Mouse (Mus musculus): ENCODE results near the gene Mroh8.

Mroh8 gene

GRCm38 (mm10) chr2:157279416-157279800, at the start of gene Mroh8:
Mroh8 (minus strand) TSS chr2:157279549.
- DNase-seq (ENCODE audit: low spot score), result no peak

- DNase-seq (ENCODE audit: low spot score), result no peak
Observed at GRCm38 (mm10) chr2:157328570-157328969, 49.2 kb upstream of the Mroh8 start.

GRCm38 (mm10) chr2:157328106-157328505, 48.8 kb upstream of the Mroh8 start:
- DNase-seq (ENCODE audit: low spot score), result no peak

GRCm38 (mm10) chr2:157325238-157325637, 45.9 kb upstream of the Mroh8 start:
- no peak for DNase-seq (ENCODE audit: low spot score)

DNA sequence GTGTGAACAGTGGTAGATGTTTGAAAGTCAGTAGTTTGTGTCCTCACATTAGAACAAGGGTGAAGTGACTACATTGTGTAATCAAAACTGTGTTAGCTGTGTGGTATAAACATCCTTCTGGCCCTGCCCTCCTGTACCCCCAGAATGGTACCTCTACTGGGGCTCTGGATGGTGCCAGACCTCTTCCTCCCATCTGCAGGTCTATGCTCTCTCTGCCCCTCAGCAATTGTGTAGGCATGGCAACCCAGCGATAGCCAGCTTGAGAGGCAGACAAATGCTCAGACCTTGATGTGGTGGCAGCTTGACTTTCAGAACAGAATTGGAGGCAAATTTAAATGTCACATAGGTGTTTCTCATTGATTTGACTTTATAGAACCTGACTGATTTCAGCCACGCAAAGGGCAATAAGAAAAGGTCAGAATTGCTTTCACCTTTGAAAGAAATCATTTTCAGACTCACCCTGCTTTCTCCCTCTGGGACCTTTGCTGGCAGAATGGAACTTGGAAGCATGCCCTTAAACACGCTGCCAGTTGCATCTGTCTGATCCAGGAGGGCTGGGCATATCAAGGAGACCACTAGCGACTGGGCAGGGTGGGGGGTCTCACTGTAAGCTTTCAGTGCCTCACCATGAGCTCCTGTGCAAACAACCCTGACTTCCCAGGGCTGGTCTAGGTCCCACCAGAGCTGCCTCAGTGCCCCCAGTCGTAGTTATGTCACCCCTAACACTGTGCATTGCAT, 42.8 kb upstream of the Mroh8 start:
- DNase-seq (ENCODE audit: low spot score), result no peak

- no peak for DNase-seq (ENCODE audit: low spot score)
Observed at GRCm38 (mm10) chr2:157320886-157321285, 41.5 kb upstream of the Mroh8 start.

- no peak for DNase-seq (ENCODE audit: low spot score)
Observed at GRCm38 (mm10) chr2:157320135-157320534, 40.8 kb upstream of the Mroh8 start.

GRCm38 (mm10) chr2:157317220-157317619, 37.9 kb upstream of the Mroh8 start:
- no peak for DNase-seq (ENCODE audit: low spot score)

DNA sequence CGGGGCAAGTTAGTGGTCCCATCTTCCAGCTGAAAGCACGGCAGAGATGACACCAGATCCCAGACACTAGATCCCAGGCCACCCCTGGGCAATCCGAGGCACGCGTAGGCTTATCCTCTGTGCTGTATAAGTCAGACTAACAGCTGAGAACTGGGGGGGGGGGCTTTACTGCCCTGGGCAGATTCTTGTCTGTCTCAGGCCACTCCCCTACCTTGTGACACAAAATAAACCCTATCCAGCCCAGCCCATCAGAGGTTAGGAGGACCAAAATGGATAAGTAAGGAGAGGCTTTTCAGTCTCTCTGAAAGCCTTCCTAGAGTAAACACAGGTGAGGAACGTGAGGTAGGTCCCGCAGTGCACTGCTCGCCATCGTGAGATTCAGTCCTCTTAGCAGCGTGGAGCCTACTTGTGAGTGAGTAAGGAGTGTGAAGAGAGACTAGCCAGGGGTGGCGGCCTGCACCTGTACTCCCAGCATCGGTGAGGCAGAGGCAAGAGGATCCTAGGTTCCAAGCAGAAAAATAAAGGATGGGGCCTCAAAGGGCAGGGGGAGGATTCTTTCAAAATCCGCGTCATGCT, 37.1 kb upstream of the Mroh8 start:
- no peak for DNase-seq (ENCODE audit: low spot score)

GRCm38 (mm10) chr2:157315486-157315885, 36.1 kb upstream of the Mroh8 start:
- DNase-seq (ENCODE audit: low spot score), result no peak

DNA sequence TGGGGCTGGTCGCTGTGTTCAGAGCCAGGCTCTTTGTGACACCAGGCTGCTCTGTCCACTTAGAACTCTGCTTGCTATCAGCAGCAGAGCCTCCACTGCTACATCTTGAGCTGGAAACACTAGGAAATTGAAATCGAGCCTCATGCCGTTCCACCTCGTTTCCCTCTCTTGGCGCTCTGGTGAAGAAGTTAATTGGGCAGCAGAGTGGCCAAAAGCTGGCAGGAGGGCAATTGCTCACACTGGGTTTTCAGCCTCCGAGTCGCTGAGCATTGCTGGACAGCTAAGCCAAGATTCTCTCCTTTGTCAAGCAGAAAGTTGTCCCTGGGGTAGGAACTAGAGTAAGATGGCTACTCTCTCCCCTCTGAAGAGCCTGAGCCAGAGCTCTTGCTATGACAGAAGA, 35.0 kb upstream of the Mroh8 start:
- no peak for DNase-seq (ENCODE audit: low spot score)

DNA sequence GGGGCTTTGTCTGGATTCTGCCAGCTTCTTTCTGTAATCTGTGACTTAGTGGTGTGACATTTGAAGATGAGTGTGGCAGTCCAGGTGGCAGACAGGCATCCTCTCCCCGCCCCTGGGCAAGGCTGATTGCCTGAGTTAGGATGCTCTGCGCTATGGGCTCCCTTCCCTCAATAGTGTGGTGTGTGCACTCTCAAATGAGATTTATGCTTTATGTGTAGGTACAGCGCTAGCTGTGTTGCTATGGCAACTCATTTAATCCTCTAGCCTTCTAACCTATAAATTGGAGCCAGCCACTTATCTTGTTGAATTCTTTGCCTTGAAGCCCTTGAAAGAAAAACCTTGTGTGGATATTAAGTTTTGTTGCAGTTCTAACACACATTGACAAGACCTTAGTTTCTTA, 34.4 kb upstream of the Mroh8 start:
- no peak for DNase-seq (ENCODE audit: low spot score)

- DNase-seq (ENCODE audit: low spot score), result no peak
Observed at GRCm38 (mm10) chr2:157310963-157311637, 31.8 kb upstream of the Mroh8 start.

DNA sequence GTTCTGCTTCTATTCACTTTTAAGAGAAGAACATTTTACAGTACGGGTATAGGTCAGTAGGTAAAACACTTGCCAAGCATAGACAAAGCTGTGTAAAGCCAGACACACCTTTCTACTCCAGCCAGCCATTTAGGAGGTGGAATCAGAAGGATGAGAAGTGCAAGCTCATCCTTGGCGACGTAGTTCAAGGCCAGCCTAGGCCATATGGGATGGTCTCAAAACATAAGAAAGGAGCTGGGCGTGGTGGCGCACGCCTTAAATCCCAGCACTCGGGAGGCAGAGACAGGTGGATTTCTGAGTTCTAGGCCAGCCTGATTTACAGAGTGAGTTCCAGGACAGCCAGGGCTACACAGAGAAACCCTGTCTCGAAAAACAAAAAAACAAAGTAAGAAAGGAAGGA, 30.3 kb upstream of the Mroh8 start:
- DNase-seq (ENCODE audit: low spot score), result no peak

DNA sequence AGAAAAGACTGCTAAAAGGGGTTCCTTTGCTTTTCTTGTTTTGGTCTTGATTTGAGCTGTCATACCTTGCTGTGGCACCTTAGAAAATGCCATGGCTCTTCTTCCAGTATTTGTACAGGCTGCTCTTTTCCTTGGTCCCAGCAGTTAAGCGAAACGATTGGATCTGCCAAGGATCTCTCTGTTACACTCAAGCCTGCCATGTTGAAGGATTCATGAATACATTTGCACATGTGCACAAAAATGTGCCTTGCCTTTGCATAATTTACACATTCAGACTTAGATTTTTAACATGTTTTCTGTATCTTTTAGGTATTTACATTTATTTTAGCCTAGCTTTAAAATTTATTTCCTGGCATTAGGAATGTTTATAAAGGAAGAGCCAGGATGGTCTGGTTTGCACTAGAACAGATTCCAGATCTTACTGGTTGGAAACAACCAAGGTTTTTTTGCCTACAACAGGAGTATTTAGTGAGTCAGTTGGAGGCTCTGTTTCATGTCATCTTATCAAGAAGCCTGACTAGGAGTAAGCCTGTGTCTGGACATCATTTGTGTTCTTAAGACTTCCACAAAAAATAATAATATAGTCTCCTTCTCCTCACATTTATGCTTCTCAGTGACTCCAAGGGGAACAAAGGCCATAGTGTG, 29.0 kb upstream of the Mroh8 start:
- peak; percentile 32 for DNase-seq (ENCODE audit: low spot score)

- no peak for DNase-seq (ENCODE audit: low spot score)
Observed at GRCm38 (mm10) chr2:157307715-157308265, 28.4 kb upstream of the Mroh8 start.

GRCm38 (mm10) chr2:157306091-157307032, 27.0 kb upstream of the Mroh8 start:
- DNase-seq (ENCODE audit: low spot score), result peak; percentile 50

- DNase-seq (ENCODE audit: low spot score), result no peak
Observed at GRCm38 (mm10) chr2:157303096-157303495, 23.7 kb upstream of the Mroh8 start.

- no peak for DNase-seq (ENCODE audit: low spot score)
Observed at GRCm38 (mm10) chr2:157300051-157300450, 20.7 kb upstream of the Mroh8 start.

DNA sequence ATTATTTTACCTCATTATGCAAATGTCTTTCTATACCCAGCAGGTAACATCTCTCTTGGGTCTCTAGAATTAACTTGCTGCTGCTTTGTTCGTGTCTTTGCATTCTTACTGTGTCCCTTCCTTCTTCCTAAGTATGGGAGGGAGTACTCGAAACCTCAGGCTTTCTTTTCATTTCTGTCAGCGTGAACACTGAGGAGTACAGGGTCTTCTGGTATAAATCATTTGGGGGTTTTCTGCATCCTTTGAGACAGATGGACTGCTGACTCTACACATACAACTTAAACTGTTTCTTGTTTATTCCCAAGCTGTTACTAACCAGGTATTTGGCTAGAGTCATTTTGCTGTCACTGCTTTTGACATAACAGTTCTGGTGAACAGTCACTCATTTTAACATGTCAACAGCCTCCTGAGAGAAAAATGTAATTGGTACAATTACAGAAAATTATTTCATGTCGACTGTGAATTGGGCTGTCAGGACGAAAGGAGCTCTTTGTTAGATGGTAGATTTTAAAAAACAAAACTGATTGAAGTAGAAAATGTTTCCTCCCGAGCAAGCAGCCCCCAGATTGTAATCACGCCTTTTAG, 16.8 kb upstream of the Mroh8 start:
- no peak for DNase-seq (ENCODE audit: low spot score)

DNA sequence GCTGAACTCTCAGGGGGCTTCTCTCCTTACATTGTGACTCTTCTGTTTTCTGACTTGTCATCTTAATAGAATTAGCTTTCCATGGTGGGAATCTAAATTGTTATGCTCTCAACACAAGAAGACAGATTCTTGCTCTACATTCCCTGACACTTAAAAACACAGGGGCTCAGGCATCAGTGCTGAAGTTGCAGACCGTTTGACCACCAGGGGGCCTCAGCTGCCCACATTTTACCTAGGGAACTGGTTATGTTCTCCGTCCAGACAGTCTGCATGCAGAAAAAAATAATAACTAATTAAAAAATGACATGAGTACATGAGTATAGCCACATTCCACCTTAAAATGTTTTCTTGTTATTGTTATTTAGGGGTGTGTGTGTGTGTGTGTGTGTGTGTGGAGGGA, 12.7 kb upstream of the Mroh8 start:
- DNase-seq (ENCODE audit: low spot score), result no peak

Measured in yolk sac, embryonic 10.5 days (tissue).